Mouse (Mus musculus): ENCODE data around the gene Setd7.

The Setd7 gene

GRCm38 (mm10) chr3:51468530-51468929, 92.1 kb downstream of the Setd7 start:
- DNase-seq = no peak

All from kidney, postnatal 25 days (tissue).